Mouse (Mus musculus): ENCODE results near the gene Rps6ka5.

The Rps6ka5 gene

DNA sequence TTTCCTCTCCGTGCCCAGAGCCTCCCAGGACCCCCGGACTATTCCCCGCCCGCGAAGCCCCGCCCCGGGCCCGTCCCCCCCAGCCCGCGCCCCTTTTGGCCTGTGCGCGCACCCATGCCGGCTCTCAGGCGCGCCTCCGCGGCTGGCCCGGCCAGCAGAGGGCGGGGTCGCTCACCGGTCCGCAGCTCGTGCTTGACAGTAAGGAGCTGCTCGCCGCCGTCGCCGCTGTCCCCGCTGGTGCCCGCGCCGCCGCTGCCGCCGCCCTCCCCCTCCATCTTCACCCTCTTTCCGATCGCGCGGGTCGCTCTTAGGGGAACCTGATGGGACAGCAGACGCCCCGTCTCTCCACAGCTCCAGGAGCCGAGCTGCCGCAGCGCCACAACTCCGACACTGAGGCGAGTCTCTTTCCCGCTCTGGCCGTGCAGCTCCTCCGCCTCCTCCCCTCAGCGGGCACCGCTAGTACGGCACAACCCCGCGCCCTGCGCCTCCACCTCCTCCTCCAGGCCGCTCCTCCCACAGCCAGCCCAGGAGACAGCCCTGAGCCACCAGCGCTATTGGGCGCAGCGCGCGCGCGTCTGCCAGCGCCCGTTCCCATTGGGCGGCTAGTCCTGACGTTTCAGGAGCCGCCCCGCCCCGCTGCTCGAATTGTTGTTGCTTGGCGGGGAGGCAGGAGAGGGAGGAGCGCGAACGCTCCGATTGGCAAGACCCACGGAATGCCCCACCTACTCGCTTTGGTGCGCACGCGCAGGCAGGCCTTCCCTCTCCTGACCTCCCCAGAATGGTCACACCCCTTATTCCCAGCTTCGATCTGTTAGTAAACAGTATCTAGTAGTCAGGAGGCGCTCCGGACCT, 2.0 kb downstream of the Rps6ka5 start:
- DNase-seq, result peak; percentile 100

DNA sequence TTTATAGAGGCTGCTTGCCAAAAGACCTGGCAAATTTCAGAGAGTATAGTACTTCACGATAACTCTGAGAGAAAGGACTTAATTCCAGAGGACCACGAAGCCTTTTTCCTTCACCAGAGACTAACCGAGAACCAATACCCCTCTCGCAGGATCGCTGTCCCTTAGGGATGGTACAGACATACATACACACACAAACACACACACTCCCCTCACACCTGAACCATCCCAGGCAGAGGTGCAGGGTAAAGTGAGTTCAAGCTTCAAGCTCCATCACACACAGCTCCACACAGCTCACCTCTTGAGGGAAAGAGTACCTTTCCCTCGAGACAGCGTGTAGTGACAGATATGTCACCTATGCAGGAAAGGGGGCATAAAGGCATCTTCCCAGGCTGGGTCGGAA, 2.6 kb downstream of the Rps6ka5 start:
- no peak for DNase-seq

DNA sequence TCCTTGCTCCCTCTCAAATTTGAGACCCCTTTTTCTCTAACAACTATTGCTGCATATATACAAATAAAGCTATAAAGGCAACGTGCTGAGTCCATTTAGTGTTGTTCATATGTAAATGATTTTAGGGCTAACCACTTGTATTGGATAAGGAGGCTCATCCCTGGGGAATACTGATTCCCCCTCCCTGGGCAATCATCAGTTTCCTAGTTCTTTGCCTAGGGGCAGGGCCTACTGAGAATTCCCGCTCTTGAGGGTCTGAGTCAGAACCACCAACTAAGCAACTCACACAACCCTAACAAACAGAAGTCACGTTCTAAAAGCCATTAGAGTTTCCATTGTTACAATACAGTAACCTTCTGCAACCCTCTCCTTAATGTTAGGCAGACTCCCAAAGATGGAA, 6.0 kb downstream of the Rps6ka5 start:
- DNase-seq, result no peak

DNA sequence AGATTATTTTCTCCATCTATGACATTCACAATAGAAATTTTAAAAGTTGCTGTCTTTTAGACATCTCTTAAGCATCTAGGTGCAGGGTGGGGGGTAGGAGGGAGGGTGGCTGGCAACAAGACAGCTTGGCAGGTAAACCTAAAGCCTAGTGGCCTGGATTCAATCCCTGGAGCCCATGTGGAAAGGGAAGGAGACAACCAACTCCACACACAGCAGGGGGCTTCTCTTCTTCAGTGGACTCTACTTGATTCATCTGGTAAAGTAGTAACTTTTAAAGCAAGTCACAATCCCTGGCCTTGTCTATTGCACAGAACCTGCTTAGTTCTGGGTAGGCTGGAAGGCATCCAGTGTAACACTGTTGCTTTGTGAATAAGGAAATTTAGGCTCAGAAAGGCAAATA, 9.3 kb downstream of the Rps6ka5 start:
- DNase-seq, result no peak

DNA sequence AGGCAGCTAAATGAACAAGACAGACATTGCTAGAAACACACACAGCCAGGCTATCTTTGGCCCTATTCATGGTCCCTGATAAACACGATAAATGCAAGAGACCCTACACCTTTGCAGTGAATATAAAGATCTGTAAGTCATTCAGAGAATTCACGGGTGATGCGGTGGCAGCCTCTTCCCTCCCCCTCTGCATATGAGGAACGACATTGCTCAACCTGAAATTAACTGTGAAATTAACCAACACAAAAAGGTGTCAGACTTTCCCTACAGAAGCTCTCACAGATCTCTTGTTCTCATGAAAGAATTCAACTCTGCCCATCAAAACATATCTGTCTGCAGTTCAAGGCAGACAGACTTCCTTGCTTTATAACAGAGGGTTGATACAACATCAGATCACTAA, 9.8 kb downstream of the Rps6ka5 start:
- DNase-seq, result no peak

DNA sequence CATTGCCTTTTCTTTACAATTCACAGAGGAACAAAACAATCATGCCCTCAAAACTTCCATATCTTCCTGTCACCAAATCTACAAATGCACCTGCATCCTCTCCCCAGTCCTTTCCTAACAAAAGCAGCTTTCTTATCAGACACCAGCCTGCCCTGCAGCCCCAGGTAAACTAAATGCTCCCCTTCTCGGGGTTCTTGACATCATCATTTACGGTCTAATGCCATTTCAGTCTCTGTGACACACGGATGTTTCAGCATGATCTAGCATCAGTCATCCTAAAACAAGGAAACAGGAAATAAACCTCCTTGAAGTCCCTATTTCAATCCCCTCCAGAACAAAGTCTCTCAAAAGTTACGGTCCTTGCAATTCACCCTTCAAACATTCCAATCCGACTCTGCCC, 15.0 kb downstream of the Rps6ka5 start:
- DNase-seq, result no peak

DNA sequence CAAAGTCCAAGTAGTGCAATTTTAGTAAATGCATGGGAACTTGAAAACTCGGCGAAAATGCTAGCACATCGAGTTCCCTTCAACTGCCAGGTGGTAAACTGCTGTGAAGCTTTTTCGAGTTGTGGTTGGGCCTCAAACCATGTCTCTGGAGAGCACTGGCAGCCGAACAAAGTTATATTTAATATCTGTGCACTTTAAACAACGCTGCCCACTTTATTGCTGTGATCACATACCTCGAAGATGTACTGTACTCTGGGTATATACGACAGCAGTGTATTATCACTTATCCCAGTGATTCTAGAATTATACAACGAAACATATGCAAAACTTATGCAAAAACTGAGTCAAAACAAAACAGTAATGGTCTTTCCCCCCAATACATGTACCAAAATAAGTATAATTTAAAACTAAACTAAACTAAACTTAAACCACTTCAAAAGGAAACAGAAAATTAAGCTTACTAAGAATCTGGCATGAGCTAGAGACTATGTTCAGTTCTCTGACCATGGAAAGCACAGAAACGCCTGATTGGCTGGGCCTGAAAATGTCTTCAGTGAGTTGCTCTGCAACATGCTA, 15.6 kb downstream of the Rps6ka5 start:
- no peak for DNase-seq

DNA sequence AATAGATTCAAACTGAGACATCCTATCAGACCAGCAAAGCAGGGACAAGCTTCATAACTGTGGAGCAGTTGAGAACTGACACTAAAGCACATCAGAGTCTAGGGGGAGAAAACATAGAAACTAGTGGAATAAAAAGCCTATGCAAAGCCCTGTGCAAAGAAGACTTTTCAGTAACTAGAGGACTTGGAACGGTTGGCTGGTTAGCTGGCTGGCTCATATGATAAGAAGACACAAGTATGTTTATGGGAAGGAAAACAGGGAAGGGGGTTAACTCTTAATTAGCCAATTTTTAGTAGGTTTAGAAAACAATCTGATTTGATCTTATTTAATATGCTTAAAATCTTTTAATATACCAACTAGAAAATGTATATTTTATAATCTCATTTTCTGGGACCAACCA, 16.4 kb downstream of the Rps6ka5 start:
- DNase-seq, result no peak

DNA sequence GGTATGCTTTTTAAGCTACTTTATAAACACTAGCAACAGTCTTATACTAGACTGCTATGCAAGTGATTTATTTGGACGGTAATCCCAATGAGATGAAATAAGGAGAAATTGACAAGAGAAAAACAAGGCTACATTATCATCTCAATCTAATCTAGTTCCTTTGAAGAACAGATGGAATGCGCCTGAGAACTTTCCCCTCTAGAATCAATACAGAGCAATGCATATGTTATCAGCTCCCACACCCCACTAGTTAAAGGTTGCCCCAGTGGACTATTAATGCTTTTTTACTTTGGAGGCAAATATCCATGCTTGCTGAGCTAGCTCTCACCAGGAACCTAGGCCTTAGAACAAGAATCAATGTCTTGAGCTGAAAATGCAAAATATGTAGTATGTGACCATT, 19.5 kb downstream of the Rps6ka5 start:
- DNase-seq, result no peak

DNA sequence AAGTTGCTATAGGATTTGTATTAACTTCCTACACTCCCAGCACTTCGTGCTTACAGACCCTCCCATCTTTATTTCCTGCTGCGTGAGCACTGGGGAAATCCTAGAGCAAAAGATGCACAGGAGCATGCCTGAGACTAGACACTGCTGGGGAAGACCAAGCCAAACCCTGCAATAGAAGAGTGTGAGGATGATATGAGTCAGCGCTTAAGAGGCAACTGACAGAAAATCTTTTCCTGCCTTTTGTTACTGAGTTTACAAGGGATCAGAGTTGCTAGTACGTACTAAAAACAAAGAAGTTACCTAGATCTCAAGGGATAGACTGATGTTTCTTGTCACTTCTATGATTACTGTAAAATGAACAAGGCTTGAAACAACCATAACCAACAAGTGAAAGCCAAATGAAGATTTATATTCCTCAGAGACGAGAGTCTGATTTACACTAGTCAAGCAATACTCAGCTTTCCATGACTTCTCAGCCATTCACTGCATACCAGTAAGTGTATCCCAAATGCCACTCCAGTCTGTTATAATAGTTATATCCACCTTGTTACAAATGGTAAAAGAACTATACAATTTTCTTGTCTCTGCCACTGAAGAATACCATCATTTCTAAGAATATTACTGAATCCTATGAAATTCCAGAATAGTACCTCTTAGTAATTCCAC, 21.6 kb downstream of the Rps6ka5 start:
- no peak for DNase-seq

DNA sequence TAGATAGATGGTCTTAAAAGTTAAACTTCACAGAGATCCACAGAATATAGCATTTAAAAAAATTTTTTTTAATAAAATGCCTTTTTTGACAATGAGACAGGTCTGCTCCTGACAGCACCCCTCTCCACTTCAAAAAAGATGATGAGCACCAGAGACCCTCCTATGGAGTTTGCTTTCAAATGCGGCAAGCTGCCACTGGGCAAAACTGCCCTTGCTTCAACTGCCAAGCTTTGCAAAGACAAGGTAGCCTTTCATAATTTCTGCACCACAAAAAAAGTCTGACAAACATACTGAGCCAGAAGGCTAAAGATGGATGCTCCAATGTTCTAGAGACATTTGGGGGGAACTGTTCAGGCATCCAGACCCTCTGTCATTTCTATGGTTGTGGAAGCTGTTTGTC, 28.8 kb downstream of the Rps6ka5 start:
- DNase-seq, result no peak

DNA sequence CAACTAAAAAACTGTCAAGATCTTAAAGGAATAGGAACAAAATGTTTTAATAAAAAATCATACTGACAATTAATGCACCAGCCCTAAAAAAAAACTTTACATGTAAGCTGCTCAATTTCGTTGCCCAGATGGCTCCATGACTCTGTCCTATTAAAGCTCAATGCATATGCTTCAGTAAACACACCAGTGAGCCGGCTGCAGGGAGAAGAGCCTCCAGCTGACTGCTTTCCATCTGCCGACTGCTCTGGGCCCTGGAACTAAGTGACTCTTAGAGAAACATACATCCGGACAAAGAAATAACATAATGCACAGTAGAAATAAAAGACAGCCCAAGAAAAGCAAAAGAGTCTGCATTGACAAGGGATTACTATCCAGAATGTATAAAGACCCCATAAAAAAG, 30.2 kb downstream of the Rps6ka5 start:
- DNase-seq, result no peak

DNA sequence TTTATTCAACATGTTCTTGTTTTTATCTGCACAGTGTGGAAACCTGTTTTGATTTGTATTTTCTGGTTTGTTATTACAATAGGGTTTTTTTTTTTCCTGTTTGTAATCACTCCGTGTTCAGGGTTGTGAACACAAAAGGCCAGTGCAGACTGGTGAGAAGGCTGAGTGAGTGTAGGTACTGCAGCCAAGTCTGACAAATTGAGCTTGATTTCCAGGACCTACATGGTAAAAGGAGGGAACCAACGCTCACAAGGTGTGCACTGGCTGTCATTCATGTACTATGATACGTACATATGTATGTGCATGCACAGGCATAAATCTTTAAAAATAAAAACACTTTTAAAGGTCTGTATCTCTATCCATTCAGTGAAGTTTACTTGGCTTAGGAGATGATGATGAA, 31.5 kb downstream of the Rps6ka5 start:
- DNase-seq, result no peak

DNA sequence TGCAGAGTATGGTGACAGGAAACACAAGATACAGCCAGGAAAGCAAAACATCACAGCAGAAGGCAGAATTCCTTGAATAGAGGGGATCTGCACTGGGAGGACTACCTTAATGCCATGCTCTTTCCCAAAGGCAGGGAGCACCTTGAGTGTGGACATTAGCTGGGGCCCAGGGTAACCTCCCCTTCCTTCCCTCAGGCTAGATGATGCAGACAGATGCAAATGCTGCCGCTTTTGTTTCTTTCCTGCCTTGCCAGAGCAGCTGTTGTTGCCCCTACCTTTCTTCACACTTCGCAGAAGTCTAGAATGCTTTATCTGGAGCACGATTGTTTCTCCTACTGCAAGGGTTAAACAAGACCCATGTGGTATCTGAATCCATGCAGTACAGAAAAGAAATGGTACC, 34.6 kb downstream of the Rps6ka5 start:
- DNase-seq, result no peak

DNA sequence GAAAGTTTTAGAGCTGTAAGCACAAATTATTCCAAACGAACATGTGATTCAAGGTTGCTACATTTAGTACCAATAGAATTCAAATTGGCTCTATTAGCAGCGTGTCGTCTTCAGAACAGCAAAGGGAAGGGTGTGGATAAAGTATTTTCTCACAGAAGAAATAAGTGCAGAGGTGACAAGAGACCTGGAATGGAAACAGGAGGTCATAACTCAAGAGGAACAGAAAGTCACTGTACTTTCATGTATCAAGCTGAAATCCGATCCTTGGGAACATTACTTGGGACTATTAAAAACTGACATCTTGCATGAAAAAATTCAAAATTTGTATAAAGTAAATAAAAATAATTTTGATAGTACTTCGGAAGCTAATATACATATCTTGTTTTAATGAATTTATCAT, 36.3 kb downstream of the Rps6ka5 start:
- DNase-seq, result peak in 1 of 2 experiments; percentile 18

DNA sequence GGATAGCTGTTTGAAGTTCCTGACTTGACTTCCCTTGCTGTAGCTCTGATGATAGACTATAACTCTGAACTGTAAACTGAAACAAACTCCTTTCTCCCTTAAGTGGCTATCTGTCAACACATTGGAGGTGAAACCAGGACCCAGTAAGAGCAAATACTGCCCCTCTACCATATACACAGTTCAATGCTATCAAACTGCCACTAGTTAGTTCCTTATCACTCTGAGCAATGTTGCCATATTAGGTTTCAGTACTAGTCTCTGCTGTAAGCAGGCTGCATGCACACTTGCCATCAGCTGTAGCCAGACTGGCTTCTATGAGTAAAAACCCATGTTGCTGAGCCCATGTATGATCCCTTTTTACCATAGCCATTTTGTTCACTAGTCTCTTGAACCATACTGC, 38.6 kb downstream of the Rps6ka5 start:
- no peak for DNase-seq

DNA sequence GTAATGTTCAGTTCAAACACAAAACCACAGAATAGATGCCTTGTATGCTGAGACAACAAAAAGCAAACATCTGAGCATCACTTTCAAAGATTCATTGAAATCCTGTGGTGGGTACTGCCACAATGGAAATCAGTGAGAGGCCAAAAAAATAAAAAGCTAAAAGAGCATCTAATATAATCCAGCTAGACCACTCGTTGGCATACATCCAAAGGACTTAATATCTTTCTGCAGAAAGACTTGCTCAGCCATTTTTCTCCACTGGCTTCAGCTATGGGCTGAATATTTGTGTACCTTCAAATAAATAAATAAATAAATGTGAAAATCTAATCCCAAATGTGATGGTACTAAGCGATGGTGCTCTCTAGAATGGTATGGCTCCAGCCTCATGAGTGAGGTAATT, 39.8 kb downstream of the Rps6ka5 start:
- DNase-seq, result no peak

DNA sequence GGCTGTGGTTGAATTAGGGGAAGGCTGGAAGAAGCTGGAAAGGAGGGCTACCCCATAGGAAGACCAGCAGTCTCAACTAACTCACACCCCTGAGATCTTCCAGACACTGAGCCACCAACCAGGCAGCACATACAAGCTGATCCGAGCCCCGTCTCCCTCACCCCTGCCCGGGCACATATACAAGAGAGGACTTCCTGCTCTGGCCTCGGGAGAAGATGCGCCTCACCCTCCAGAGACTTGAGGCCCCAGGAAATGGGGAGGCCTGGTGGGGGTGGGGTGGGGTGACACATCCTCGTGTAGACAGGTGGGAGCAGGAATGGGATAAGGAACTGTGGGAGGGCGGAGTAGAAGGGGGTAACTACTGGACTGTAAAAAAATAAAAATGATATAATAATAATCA, 45.0 kb downstream of the Rps6ka5 start:
- no peak for DNase-seq

DNA sequence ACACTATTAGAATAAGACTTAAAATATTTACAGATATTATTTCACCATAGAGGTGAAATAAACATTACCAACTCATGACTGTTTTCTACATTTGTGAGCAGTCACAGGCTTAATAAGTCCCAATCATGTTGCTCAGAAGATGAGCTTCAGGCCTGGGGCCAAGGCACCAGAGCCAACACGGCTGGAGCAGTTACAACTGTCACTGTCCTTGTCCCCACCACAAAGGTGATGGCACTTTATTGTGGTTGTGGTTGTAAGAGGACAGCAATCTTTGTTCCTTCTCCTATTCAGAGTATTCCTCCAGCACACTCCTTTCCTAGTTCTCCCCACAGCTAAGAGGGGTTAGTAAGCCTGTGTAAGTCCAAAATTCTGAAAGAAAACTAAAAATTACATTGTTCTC, 45.5 kb downstream of the Rps6ka5 start:
- DNase-seq, result no peak

DNA sequence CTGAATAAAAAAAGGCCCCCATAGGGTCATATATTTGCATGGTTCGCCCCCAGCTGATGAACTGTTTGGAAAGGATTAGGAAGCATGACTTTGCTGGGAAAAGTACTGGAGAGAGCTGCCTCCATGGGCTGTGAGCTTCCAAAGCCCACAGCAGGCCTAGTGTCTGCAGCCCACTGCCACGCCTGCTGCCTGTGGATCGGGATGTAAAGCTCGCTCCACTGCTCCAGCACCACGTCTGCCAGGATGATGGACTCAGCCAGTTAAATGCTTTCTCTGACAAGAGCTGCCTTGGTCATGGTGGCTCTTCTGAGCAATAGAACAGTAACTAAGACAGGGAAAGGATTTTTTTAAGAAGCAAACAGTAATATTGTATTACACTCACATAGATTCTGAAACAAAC, 46.1 kb downstream of the Rps6ka5 start:
- no peak for DNase-seq

DNA sequence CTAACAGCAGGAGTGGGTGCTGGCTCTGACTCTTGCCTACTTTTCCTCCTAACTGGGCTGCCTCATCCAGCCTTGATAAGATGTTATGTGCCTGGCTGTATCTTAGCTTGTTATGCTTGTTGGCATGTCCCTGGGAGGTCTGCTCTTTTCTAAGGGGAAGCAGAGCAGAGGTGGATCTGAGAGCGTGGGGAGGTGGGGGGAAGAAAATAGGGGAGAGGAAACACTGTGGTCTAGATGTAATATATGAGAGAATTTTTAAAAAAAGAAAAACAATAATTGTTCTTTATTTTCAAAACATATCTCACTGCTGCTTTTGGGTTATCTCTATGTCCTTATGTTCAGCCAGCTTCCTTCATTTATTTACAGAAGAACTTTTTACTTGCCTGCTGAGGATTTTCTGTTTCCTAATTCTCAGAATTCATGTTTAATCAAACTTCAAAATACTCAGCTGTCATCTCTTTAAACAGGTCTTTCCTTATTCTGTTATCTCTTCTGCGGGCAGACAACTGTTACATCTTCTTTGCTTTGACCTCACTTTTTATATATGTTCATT, 56.1 kb downstream of the Rps6ka5 start:
- no peak for DNase-seq

DNA sequence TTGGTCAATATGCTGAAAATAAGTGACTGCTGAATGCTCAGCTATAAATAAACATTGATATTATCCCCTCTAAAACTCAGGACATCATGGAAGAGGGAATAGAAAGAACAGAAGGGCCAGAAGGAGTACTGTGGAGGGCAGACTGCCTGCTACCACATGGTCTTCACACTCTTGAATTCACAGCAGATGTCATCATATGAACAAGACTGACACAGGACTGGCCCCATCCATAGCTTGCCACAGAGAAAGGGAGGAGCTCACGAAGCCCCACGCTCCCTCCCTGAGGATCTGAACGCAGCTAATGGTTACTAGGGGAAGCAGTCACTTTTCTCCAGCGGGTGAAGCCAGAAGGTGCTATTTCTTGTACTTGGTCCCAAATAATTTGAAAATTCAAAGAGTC, 61.5 kb downstream of the Rps6ka5 start:
- no peak for DNase-seq

DNA sequence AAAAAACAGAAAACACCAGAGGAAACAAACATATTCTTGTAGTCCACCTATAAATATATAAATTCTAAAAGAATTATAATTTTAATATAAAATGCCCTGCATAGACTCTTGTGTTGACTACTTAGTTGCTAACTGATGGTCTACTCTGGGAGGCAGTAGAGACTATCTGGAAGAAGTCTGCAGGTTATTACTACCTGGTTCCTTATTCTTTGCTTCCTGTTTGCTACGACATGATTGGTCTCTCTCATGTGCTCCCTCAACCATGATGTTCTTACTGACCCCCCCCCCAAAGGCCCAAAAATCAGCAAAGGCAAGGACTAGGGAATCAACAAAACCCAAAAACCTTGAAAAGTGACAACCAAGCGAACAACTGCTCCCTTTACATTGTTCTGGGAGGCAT, 66.7 kb downstream of the Rps6ka5 start:
- DNase-seq, result no peak

DNA sequence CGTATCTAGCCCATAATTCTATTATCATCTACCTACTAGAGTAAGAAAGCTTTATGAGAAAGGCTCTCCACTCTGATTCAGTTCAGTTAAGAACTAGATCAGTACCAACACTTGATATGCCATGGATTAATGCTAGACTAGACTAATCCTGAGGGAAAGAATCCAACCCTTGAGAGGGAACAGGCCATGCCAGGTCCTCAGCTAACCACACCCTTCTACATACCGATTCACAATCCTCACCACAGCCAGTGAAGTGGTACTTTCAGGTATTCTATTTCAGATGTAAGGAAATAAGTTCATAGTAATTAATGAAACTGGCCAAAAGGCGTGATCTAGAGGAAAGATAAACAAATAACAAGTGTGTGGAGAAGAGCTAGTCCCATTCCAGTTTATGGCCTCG, 70.8 kb downstream of the Rps6ka5 start:
- DNase-seq, result no peak
